Mouse (Mus musculus) CD4-positive, CD25-positive, alpha-beta regulatory T cell, adult 2 months (primary cell): ENCODE results near the gene Naa38.

Source experiments
- DNase-seq: peaks from one replicate; pipeline ENCODE4 v3.0.0-alpha.2; 2012; ENCODE audit warnings: low read depth, low spot score

The Naa38 gene

DNA sequence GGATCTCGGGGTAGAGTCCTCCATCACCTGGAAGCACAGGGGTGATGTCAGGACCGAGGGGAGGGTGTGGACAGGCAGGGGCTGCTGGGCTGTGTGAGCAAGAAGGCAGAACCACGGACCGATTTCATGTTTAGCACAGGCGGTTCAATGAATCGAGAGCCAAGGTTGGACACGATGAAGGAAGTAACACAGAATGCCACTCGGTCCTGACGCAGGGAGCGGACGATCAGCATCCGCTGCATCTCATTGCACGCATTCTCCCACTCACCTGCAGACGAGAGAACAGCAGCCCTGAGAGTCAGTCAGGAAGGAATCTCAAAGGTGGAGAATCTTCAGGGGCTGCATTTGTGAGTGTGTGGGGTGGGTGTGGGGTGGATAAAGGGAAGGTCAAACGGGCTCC, 35.3 kb downstream of the Naa38 start:
- no peak for DNase-seq

- peak; percentile 89 for DNase-seq
Observed at GRCm38 (mm10) chr11:69431829-69432639, 36.7 kb downstream of the Naa38 start.

DNA sequence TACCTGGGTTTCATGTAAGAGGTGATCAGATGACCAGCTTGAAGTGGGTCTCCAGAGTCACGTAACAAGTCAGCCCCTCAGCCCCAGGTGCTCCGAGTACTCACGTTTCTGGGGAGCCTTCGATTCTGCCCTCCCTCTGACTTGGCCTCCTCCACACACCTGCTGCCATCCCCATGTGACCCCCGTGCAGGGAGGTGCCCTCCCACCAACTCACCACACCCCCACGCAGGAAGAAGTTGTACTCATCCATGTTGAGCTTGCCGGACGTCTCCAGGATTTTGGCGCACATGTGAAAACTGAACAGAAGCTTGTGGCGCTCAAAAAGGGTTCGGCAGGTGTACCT, 37.3 kb downstream of the Naa38 start:
- DNase-seq = no peak

DNA sequence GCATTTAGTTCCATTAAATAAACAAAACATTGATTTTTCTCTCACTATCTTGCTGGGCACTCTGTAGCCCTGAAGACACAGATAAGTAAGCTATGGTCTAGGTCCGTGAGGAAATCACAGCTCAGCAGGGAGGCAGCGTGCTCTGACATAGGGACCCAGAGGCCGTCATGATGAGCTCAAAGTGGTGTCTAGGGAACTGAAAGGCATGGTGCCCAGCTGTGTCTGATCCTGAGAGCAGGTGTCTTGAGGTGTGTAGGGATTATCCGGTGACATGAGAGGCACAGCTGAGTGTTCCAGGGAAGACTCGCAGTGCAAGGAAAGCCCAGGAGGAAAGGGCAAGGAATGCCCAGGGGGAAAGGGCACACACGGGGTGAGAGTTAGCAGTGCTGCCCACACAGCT, 37.9 kb downstream of the Naa38 start:
- DNase-seq = no peak

DNA sequence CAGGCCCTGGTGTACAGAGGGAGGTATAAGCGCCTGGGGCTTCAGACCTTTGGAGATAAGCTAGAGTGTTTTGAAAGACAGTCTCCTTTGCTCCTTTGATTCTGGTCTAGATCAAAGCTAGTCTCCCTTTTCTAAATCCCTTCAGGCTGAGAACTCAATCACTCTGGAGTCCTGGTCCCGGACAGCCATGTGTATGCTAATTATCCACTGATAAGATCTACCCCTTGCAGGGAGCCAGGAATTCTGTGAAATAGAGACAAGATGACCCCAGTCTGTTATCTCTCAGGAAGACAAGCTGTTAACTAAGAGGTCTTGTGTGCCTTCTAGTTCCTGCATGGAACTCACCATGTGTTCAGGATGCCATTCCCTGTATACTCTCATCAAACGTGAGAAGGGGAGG, 42.0 kb downstream of the Naa38 start:
- DNase-seq = no peak

GRCm38 (mm10) chr11:69443328-69443727, 48.0 kb downstream of the Naa38 start:
- DNase-seq = no peak
